Mouse (Mus musculus) brain, embryonic 14.5 days (tissue): ENCODE measurements around the gene Esyt2.

Experiments used
- CTCF ChIP-seq: fragments of 200-500 bp; IDR thresholded peaks from 2 replicates; pipeline ENCODE4 v1.5.1; 2012; ENCODE audit warnings: inconsistent platforms, mild to moderate bottlenecking, moderate library complexity, borderline replicate concordance; ENCODE audit not compliant: insufficient read depth, insufficient read length; ENCODE audit errors: extremely low read depth
- POLR2A ChIP-seq: fragments of 200-500 bp; IDR thresholded peaks from 2 replicates; pipeline ENCODE4 v1.6.1; 2012; ENCODE audit warnings: mild to moderate bottlenecking, inconsistent platforms, borderline replicate concordance; ENCODE audit not compliant: poor library complexity, insufficient read depth, insufficient read length, severe bottlenecking; ENCODE audit errors: extremely low read depth

DNA sequence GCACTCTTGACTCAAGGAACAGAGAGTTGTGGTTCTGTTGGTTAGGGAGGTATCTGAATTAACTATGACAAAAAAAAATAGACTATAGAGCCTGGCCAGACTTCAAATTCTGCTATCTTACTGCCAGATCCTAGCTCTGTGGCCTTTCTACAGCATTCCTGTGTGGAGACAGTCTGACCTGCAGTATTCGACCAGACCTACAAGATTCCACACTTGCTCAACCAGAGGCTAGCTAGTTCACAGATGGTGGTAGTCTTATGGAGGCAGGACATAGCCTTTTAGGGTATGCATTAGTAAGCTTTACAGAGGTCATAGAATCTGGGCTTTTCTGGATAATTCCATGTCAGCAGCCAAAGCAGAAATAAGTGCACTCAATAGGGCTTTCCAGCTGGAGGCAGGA lies 10.5 kb upstream of the Esyt2 start:
- TF ChIP-seq POLR2A = no peak
- no peak for TF ChIP-seq CTCF
